Mouse (Mus musculus): Measurements from ENCODE around the gene Tgif2. TPM values are rescaled to one million over a fixed set of nuclear protein-coding genes. Genes with fewer than 3 reads are reported as not detected.
"Not testable (repeated sequence)": the region's sequence is repeated elsewhere in the genome, so short reads cannot be mapped to it uniquely, and the experiment has no call there.

Gene Tgif2
- polyA plus RNA-seq, 1 experiment from 2014 or later = 98.4 TPM

- WGBS = 95% methylated on average over 5 of the region's 5 CpGs
- Histone ChIP-seq H3K9me3 (replicated peaks) (no peaks in the 10 kb centered on the region), H3K4me1 (peaks cover 12% of the 10 kb centered on the region; the same call in 1 of the 2 replicates), H3K36me3 (peaks cover 93% of the 10 kb centered on the region), H3K27me3 (ENCODE audit: low read depth, poor library complexity, severe bottlenecking) (no peaks in the 10 kb centered on the region), H3K27ac (replicated peaks) (no peak overlapping the region), H3K4me3 (no peak overlapping the region)
- no peak for DNase-seq (ENCODE audit: low spot score)
Measured at GRCm38 (mm10) chr2:156850505-156850904, 10.7 kb downstream of the Tgif2 start.

DNA sequence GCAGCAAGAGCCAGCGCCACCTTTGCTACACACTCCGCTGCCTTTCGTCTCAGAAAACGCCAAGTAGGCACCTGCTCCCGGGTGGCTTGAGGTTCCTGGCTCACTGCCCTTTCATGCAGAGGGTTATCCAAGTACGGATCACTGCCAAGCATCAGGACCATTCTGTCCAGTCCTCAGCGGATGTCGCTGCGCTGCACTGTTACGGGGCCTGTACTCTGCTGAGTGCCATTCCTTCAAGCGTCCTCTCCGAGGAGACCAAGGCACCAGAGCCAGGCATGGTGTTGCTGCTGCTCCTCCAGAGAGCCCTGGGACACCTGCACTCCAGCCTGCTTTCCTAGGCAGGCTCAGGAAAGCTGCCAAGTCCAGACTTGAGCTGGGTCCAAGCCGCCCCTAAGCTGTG lies 13.8 kb downstream of the Tgif2 start:
- not testable (repeated sequence) for H3K4me3 ChIP-seq; DNase-seq (ENCODE audit: low spot score)
- WGBS = 93% methylated on average over 9 of the region's 13 CpGs

GRCm38 (mm10) chr2:156853999-156854771 lies 14.4 kb downstream of the Tgif2 start:
- not testable (repeated sequence) for H3K27me3 ChIP-seq (ENCODE audit: low read depth, poor library complexity, severe bottlenecking); H3K9me3 ChIP-seq (replicated peaks); DNase-seq (ENCODE audit: low spot score); H3K27ac ChIP-seq (replicated peaks); H3K4me3 ChIP-seq; H3K4me1 ChIP-seq
- peaks cover 91% of the 10 kb centered on the region for H3K36me3 ChIP-seq
- 68% methylated on average over 13 of the region's 13 CpGs for WGBS

More for the DNA sequence above, 13.8 kb downstream of the Tgif2 start:
- not testable (repeated sequence) for H3K27me3 ChIP-seq (ENCODE audit: low read depth, poor library complexity, severe bottlenecking); H3K27ac ChIP-seq (replicated peaks); H3K9me3 ChIP-seq (replicated peaks); H3K4me1 ChIP-seq
- peaks cover 92% of the 10 kb centered on the region for H3K36me3 ChIP-seq

- Histone ChIP-seq H3K4me3 (no peak overlapping the region), H3K4me1 (peaks cover 6% of the 10 kb centered on the region), H3K9me3 (replicated peaks) (no peaks in the 10 kb centered on the region), H3K27ac (replicated peaks) (no peak overlapping the region), H3K36me3 (peaks cover 82% of the 10 kb centered on the region), H3K27me3 (ENCODE audit: low read depth, poor library complexity, severe bottlenecking) (no peaks in the 10 kb centered on the region)
- DNase-seq (ENCODE audit: low spot score) = no peak
- 89% methylated on average over 1 of the region's 1 CpGs for WGBS
Measured at GRCm38 (mm10) chr2:156856311-156856710, 16.5 kb downstream of the Tgif2 start.

GRCm38 (mm10) chr2:156857385-156857791 lies 17.6 kb downstream of the Tgif2 start:
- Histone ChIP-seq H3K9me3 (replicated peaks) (no peaks in the 10 kb centered on the region), H3K4me1 (peaks cover 14% of the 10 kb centered on the region), H3K27me3 (ENCODE audit: low read depth, poor library complexity, severe bottlenecking) (no peaks in the 10 kb centered on the region), H3K4me3 (no peak overlapping the region), H3K36me3 (peaks cover 72% of the 10 kb centered on the region), H3K27ac (replicated peaks) (no peak overlapping the region)
- WGBS = 84% methylated on average over 3 of the region's 3 CpGs
- DNase-seq (ENCODE audit: low spot score) = no peak

GRCm38 (mm10) chr2:156857835-156858234 lies 18.0 kb downstream of the Tgif2 start, which contains the start of gene 4930518I15Rik:
4930518I15Rik (minus strand) TSS chr2:156857946.
- H3K36me3 ChIP-seq = peaks cover 68% of the 10 kb centered on the region
- DNase-seq (ENCODE audit: low spot score) = no peak
- H3K4me3 ChIP-seq = no peak within 1 kb of the TSS
- H3K27me3 ChIP-seq (ENCODE audit: low read depth, poor library complexity, severe bottlenecking) = no peaks in the 10 kb centered on the region
- H3K27ac ChIP-seq (replicated peaks) = no peak within 1 kb of the TSS
- 89% methylated on average over 2 of the region's 2 CpGs for WGBS
- no peaks in the 10 kb centered on the region for H3K9me3 ChIP-seq (replicated peaks)
- H3K4me1 ChIP-seq = peaks cover 14% of the 10 kb centered on the region

DNA sequence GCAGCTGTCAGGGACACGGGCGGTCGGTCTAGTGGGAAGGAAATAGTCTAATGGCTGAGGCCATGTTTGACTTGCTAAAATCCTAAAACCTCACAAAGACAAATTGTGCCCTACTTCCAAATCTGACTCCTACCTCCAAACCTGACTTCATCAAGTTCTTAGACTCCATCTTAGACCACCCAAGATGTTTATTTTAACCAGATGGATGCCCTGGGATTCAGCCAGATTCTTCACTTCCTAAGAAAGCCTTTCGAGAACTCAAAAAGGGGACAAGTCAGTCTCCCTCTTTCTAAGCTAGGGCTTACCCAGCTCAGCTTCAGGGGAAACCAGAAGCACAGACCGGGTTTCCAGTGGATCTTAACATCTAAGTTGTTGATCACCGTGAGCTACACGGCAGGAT lies 18.9 kb downstream of the Tgif2 start:
- no peaks in the 10 kb centered on the region for H3K27me3 ChIP-seq (ENCODE audit: low read depth, poor library complexity, severe bottlenecking)
- peaks cover 63% of the 10 kb centered on the region for H3K36me3 ChIP-seq
- 93% methylated on average over 7 of the region's 7 CpGs for WGBS
- no peak overlapping the region for H3K4me3 ChIP-seq
- peaks cover 18% of the 10 kb centered on the region for H3K4me1 ChIP-seq
- DNase-seq (ENCODE audit: low spot score) = no peak
- no peak overlapping the region for H3K27ac ChIP-seq (replicated peaks)
- no peaks in the 10 kb centered on the region for H3K9me3 ChIP-seq (replicated peaks)

GRCm38 (mm10) chr2:156862041-156862717 lies 22.4 kb downstream of the Tgif2 start:
- peak; percentile 47 for DNase-seq (ENCODE audit: low spot score)
- WGBS = under 1% methylated on average over 19 of the region's 19 CpGs
- H3K9me3 ChIP-seq (replicated peaks) = no peaks in the 10 kb centered on the region
- H3K27me3 ChIP-seq (ENCODE audit: low read depth, poor library complexity, severe bottlenecking) = no peaks in the 10 kb centered on the region
- peak overlapping the region; percentile 94 for H3K4me3 ChIP-seq
- H3K4me1 ChIP-seq = peaks cover 27% of the 10 kb centered on the region
- peaks cover 54% of the 10 kb centered on the region for H3K36me3 ChIP-seq
- H3K27ac ChIP-seq (replicated peaks) = peak overlapping the region; percentile 92

DNA sequence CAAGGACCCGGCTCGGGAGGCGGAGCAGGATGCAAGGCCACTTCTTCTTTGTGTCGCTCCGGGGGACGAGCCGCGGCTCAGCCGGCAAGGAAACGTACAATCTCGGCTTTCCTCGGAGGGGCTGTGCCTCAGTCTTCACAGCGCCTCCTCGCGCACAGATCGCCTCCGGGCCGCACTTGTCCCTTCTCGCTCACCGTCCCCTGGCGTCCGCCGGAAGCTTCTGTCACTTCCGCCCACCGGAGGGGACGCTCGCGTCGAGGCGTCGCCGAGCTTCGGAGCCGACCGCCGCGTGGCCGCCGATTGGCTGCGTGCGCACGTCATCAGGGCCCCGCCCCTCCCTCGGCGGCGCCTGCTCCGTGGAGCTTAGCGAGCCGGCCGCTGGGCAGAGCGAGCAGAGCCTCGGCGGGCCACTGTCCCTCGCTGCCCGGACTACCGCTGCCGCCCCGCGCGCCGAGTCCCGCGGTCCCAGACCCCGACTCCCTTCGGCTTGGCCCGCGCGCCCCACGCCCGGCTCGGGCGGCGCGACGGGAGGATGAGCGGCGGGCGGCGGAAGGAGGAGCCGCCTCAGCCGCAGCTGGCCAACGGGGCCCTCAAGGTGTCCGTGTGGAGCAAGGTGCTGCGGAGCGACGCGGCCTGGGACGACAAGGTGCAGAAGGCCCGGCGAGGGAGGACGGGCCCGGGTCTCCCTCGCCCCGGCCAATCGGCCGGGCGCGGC lies 23.1 kb downstream of the Tgif2 start, which contains the start of gene Rab5if:
Gene Rab5if, plus strand, starts transcription at position 357 of the 715 bp plus-strand sequence.
- H3K27ac ChIP-seq (replicated peaks) = peak within 1 kb of the TSS; percentile 92
- H3K27me3 ChIP-seq (ENCODE audit: low read depth, poor library complexity, severe bottlenecking) = no peaks in the 10 kb centered on the region
- no peaks in the 10 kb centered on the region for H3K9me3 ChIP-seq (replicated peaks)
- peaks cover 27% of the 10 kb centered on the region for H3K4me1 ChIP-seq
- WGBS = under 1% methylated on average over 98 of the region's 98 CpGs
- DNase-seq (ENCODE audit: low spot score) = peak; percentile 99
- H3K36me3 ChIP-seq = peaks cover 55% of the 10 kb centered on the region
- H3K4me3 ChIP-seq = peak within 1 kb of the TSS; percentile 94

GRCm38 (mm10) chr2:156863487-156864160 lies 23.8 kb downstream of the Tgif2 start:
- Histone ChIP-seq H3K27me3 (ENCODE audit: low read depth, poor library complexity, severe bottlenecking) (no peaks in the 10 kb centered on the region), H3K4me3 (peak overlapping the region; percentile 94), H3K36me3 (peaks cover 55% of the 10 kb centered on the region), H3K9me3 (replicated peaks) (no peaks in the 10 kb centered on the region), H3K4me1 (peaks cover 27% of the 10 kb centered on the region), H3K27ac (replicated peaks) (peak overlapping the region; percentile 92)
- WGBS = 4% methylated on average over 28 of the region's 28 CpGs
- DNase-seq (ENCODE audit: low spot score) = no peak

DNA sequence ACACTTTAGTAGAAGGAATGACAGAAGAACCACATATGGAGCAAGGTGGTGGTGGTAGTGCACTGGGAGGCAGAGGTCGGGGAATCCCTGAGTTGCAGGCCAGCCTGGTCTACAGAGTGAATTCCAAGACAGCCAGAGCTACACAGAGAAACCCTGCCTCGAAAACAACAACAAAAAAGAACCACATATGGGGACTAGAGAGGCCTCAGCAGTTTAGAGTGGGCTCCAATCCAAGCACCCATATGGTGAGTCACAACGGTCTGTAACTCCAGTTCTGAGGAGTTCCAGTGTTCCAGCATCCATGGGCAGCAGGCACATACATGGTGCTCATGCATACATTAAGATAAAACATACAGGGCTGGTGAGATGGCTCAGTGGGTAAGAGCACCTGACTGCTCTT lies 24.7 kb downstream of the Tgif2 start:
- DNase-seq (ENCODE audit: low spot score) = no peak
- H3K36me3 ChIP-seq = peaks cover 57% of the 10 kb centered on the region
- 84% methylated on average over 3 of the region's 3 CpGs for WGBS
- peaks cover 27% of the 10 kb centered on the region for H3K4me1 ChIP-seq
- no peak overlapping the region for H3K27ac ChIP-seq (replicated peaks)
- peak overlapping the region; percentile 94; the same call in 1 of the 2 replicates for H3K4me3 ChIP-seq
- H3K9me3 ChIP-seq (replicated peaks) = no peaks in the 10 kb centered on the region
- H3K27me3 ChIP-seq (ENCODE audit: low read depth, poor library complexity, severe bottlenecking) = no peaks in the 10 kb centered on the region

- Histone ChIP-seq H3K9me3 (replicated peaks) (no peaks in the 10 kb centered on the region), H3K27me3 (ENCODE audit: low read depth, poor library complexity, severe bottlenecking) (no peaks in the 10 kb centered on the region), H3K4me3 (no peak overlapping the region), H3K36me3 (peaks cover 91% of the 10 kb centered on the region), H3K27ac (replicated peaks) (no peak overlapping the region), H3K4me1 (peaks cover 6% of the 10 kb centered on the region)
- DNase-seq (ENCODE audit: low spot score) = no peak
- 89% methylated on average over 8 of the region's 8 CpGs for WGBS
Measured at GRCm38 (mm10) chr2:156868994-156869393, 29.2 kb downstream of the Tgif2 start.

All from midbrain, embryonic 10.5 days (tissue).